Mouse (Mus musculus) B cell, adult 62 days (primary cell): ENCODE data around the gene Cdiptos. TPM values are rescaled to one million over a fixed set of nuclear protein-coding genes. Genes with fewer than 3 reads are reported as not detected.

ENCODE experiments used
- total RNA-seq: library from RNA; stranded (reverse); gene quantifications from 4 replicates; pipeline ENCODE4 v1.2.4, GENCODE M21; 2023

Cdiptos gene
- 0.39 to 2.0 TPM (median 0.92 TPM) in 4 replicates for total RNA-seq

DNA sequence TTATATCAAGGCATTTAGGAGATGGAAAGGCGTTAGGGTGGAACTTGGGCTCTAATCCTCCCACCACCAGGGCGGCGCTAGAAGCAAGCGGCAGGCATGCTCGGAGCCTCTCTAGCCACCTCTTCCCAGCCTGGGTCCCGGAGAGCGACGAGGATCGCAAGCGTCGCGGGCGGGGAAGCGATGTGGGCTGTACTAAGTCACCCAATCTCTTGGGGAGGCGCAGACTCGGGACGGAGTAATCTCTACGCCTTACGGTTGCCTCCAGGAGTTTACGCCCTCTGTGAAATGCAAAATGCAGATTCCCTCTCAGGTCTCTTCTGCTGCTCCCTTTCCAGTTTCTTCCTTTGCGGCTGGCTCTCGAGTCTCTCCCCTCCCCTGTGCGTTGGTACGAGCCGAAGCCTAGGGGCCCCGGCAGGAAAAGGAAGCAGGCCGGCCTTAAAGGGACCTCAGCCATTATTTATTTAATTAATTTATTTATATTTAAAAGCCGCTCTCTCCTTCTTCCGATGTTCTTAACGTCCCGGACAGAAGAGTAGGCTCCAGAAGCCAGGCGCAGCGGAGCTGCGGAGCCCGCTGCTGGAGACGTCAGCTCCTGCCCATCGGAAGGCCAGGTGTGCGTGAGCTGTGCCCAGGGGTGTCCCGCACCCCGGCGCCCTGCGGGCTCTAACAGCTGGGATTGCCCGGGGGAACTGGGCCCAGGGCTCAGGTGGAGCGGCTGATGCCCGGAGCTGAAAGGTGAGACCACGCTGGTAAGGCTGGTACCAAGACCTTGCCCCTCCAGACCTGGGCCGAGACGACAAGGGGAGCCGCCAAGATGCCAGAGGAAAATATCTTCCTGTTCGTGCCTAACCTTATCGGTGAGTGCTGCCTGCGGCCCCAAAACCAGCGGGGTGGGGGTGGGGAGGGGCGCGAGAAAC lies at the start of gene Cdiptos:
Cdiptos (minus strand) TSS at position 149 of the 917 bp plus-strand sequence.

DNA sequence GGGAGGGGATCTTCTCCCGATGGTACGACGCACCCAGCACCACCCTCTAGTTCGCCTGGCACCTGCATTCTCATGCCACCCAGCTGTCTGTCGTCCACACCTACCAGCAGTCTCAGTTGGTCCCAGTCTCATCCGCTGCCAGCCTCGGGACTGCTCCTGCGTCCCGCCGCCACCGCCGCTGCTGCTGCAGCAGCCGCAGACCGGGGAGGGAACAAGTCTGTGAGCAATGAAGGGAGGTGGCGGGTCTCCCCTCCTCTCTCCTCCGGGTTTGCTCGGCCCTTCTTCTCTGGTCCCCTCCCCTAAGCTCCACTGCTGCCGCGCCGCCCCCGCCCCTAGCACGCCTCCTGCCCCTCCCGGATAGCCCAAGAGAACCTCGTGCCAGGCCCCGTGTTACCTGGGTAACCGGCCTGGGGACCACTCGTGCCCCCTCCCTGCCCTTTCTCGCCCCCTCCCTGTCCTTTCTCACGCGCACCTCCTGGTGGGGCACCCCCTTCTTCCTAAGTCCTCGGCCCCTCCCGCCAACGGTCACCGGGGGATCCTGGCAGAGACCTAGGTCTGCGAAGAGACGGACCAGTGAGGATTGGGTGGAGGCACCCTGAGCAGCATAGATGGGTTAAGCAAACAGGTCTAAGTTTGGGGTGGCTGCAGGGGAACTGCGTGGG lies 45.1 kb upstream of the Cdiptos start, which contains the start of the genes Gm42742 and Prrt2:
Gm42742 (minus strand) TSS at position 197 of the 662 bp plus-strand sequence.
Prrt2 (minus strand) TSS at position 311 of the 662 bp plus-strand sequence.

DNA sequence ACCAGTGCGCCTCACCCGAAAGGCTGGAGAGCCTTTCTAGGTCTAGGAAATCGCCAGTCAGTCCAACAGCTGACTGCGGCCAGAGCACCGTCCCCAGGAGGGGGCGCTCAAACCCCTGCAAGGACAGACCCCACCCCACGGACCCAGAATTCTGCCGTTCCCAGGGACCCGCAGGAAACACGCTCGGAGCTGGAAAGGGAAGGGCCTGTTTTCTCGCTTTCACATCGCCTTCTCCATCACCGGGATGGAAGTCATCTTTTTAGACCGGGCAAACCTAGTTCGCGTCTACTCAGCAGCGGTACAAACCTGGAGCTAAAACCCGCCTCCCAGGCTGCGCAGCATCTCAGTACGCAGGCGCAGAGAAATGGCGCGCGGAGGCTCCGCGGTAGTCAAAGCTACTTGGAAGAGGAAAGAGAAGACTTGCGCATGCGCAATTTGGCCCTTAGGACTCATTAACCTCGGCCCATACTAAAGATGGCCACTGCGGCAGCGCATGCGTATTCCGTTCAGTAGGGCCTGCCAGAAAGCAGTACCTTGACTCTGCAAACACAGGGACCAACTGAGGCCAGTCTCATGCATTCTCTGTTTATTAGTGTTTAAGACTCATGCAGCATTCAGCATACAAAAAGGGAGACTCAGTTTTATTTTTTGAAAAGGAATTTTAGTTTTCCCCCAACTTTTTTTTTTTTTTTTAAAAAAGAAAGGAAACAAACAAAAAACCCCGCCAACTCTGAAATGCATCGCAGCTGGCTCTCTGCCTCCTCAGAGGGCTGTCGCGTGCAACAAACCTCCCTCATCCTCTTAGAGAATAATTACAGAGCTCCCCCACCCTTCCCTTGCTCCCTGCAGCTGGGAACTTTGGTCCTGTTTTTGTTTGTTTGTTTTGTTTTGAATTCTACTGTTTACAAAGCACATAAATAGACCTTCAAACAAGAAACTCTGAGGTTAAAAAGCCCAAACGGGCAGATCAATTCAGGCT lies 41.4 kb upstream of the Cdiptos start, which contains the start of gene Pagr1a:
Pagr1a (minus strand) TSS at position 382 of the 979 bp plus-strand sequence.

DNA sequence TGATC lies 40.4 kb upstream of the Cdiptos start, which contains the start of gene Pagr1b:
Pagr1b (minus strand) TSS at position 4 of the 5 bp plus-strand sequence.

DNA sequence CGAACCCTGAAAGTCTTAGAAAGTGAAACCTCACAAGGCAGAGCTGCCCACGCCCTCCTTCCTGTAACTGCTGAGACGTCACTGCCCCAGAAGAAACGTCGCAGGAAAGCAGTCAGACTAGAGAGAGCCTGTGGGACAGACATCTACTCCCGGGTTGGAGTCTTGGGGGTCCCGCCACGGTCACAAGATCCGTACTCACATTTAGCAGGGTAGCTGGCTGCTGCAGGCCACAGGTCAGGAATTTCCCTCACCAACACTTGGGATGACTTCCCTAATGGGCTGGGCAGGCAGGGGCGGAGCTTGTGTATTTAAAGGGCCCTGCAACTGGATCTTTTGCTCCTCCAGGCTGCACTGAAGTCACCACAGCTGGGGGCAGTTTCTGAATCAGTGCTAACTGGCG lies 38.4 kb upstream of the Cdiptos start, which contains the start of gene Mvp:
Mvp (minus strand) TSS at position 302 of the 400 bp plus-strand sequence.

DNA sequence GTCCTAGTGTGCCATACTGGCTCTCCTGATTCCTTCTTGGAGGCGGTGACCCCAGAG lies 177 bp downstream of the Cdiptos start, which contains the start of gene Cdipt:
Cdipt (plus strand) TSS at position 22 of the 57 bp plus-strand sequence.

DNA sequence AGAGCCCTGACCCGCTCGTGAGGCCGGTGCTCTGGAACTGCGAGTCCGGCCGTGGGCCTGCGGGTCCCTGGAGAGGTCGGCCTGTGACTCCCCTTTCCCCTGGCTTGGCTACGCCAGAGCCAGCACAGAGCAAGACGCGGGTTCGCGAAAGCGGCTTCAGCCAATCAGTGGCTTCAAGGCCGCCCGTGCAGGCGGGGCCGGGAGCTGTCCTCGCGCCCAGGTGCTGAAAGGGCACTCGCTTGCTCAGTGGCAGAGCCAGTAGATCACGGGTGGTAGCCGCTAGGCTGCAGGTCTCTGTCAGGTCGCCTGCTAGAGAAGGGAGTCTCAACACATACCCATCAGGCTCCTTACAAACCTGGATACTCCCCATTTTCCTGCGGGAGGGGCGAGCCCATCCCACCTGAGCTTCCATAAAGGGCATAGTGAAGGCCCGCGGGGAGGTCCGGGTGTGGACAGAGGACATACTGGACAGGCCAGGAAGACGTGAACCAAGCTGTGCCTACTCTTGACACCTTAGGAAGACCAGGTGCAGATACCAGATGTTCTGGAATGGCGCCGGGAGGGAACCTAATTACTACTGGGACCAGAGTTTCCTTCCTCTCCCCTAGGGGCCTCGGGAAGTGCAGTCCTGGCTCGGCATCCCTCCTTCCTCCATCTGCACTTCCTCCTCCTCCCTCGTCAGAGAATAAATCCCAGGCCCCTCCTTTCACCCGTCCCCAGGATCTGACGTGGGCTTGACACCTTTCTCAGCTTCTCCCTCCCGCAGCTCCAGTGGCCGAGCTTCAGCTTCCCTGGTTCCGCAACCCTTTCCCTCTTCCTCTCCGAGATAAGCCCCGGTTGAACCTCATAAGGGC lies 25.9 kb downstream of the Cdiptos start, which contains the start of gene Sez6l2:
Sez6l2 (plus strand) TSS at position 771 of the 854 bp plus-strand sequence.

DNA sequence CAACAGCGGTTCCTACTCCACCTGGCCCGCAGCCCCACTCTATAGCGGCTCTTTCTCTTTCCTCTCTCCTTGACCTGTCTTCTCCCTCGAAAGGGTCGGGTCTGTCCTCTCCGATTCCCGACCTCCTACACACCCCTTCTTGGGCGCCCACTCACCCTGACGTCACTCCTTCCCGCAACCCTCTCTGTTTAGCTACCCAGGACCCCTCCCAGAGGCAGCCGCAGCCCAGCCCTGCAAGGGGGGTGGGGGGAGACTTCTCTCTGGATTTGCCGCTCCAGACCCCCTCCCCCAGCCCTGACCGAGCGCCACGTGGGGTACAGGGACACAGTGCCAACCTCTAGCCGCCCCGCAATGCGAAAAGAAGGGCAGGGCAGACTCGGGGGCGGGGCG lies 26.5 kb downstream of the Cdiptos start, which contains the start of gene Asphd1:
Asphd1 (minus strand) TSS at position 180 of the 390 bp plus-strand sequence.

DNA sequence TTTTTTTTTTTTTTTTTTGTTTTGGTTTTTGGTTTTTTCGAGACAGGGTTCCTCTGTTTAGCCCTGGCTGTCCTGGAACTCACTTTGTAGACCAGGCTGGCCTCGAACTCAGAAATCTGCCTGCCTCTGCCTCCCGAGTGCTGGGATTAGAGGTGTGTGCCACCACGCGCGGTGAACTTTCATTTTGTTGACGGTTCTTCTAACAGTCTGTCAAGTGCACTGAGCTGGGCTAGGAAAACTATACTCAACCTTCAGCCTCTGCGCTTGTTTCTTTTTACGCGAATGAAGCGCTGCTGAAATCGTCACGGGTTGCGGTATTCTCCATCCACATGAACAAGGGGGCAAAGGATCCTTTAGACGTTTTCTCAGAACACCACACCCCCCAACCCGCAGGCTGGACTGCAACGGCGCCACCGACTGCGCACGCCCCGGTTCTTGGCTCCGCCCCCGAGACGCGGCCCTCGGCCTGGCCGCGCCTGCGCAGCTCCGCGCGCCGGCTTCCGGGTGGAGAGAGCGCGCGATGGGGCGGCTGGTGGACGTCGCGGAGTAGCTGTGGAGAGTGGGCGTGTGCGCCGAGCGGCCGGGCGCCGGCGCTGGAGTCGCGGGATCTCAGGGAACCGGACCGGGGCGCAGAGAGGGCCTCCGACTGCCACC lies 47.4 kb downstream of the Cdiptos start, which contains the start of gene Kctd13:
Kctd13 (plus strand) TSS at position 496 of the 654 bp plus-strand sequence.

DNA sequence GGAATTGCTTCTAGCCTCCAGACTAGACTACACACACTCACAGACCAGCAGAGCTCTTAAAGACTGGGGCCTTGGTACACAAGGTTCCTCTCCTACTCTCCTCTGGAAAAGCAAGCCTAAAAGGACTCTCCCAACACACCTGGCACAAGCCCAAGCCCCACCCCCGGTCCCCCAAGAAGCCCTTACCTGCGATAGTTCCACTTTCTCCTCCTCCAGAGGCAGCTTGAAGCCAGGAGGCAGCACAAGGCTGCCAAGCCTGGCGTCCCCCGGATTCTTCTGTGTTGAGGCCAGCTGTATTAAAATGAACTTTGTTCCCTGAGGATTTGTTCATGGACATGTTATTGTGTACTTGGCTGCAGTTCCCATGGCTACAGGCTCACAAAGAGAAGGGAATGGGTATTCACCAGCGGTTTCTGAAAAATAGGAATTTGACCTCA lies 53.3 kb downstream of the Cdiptos start, which contains the start of gene Tmem219:
Tmem219 (minus strand) TSS at position 294 of the 437 bp plus-strand sequence.

Other genes starting within 250 kb of the Cdiptos start
- 42.9 to 46.2 TPM (median 43.3 TPM) in 4 replicates for gene Mapk3, start 216.5 kb downstream of the Cdiptos start, total RNA-seq
- 2.3 to 5.6 TPM (median 3.7 TPM) in 4 replicates for gene Gdpd3, start 209.8 kb downstream of the Cdiptos start, total RNA-seq
- gene Ypel3, start 199.1 kb downstream of the Cdiptos start, total RNA-seq: 220 to 232 TPM (median 230 TPM) in 4 replicates
- gene Tbx6, start 194.6 kb downstream of the Cdiptos start, total RNA-seq: 7.8 to 8.8 TPM (median 8.4 TPM) in 4 replicates
- gene Ppp4c, start 183.6 kb downstream of the Cdiptos start, total RNA-seq: 252 to 268 TPM (median 266 TPM) in 4 replicates
- 0.33 TPM in 1 of 4 replicates, not detected in the others for gene Fam57b, start 178.4 kb downstream of the Cdiptos start, total RNA-seq
- gene 4930451I11Rik, start 144.5 kb downstream of the Cdiptos start, total RNA-seq: not detected in 4 replicates
- not detected in 4 replicates for gene Doc2a, start 128.7 kb downstream of the Cdiptos start, total RNA-seq
- gene Hirip3, start 114.1 kb downstream of the Cdiptos start, total RNA-seq: 20.9 to 32.3 TPM (median 26.0 TPM) in 4 replicates
- gene Ino80e, start 113.7 kb downstream of the Cdiptos start, total RNA-seq: 78.5 to 88.5 TPM (median 82.9 TPM) in 4 replicates
- gene Taok2, start 91.4 kb downstream of the Cdiptos start, total RNA-seq: 79.8 to 90.3 TPM (median 84.2 TPM) in 4 replicates
- gene Tmem219, start 53.2 kb downstream of the Cdiptos start, total RNA-seq: 37.9 to 43.4 TPM (median 42.2 TPM) in 4 replicates
- gene Kctd13, start 47.2 kb downstream of the Cdiptos start, total RNA-seq: 39.8 to 42.9 TPM (median 41.8 TPM) in 4 replicates
- gene Asphd1, start 26.5 kb downstream of the Cdiptos start, total RNA-seq: not detected in 4 replicates
- 4.0 to 6.6 TPM (median 5.4 TPM) in 4 replicates for gene Sez6l2, start 25.5 kb downstream of the Cdiptos start, total RNA-seq
- 62.8 to 64.5 TPM (median 64.2 TPM) in 4 replicates for gene Cdipt, start 184 bp downstream of the Cdiptos start, total RNA-seq
- 40.5 to 49.3 TPM (median 44.5 TPM) in 4 replicates for gene Mvp, start 38.5 kb upstream of the Cdiptos start, total RNA-seq
- gene Pagr1b, start 40.4 kb upstream of the Cdiptos start, total RNA-seq: 3.2 to 10.6 TPM (median 8.7 TPM) in 3 of 4 replicates, not detected in the other
- 10.5 to 44.7 TPM (median 14.2 TPM) in 4 replicates for gene Pagr1a, start 41.3 kb upstream of the Cdiptos start, total RNA-seq
- 7.4 to 42.0 TPM (median 30.9 TPM) in 4 replicates for gene Gm42742, start 45.0 kb upstream of the Cdiptos start, total RNA-seq
- 1.4 to 2.1 TPM (median 1.8 TPM) in 3 of 4 replicates, not detected in the other for gene Prrt2, start 45.1 kb upstream of the Cdiptos start, total RNA-seq
- gene Maz, start 50.9 kb upstream of the Cdiptos start, total RNA-seq: 210 to 225 TPM (median 222 TPM) in 4 replicates
- gene Kif22, start 66.4 kb upstream of the Cdiptos start, total RNA-seq: 1.3 to 3.1 TPM (median 2.1 TPM) in 4 replicates
- gene Zg16, start 111.2 kb upstream of the Cdiptos start, total RNA-seq: 0.98 to 4.6 TPM (median 1.9 TPM) in 3 of 4 replicates, not detected in the other
- gene AI467606, start 115.3 kb upstream of the Cdiptos start, total RNA-seq: 51.6 to 60.7 TPM (median 59.8 TPM) in 4 replicates
- 0.37 TPM in 1 of 4 replicates, not detected in the others for gene Qprt, start 146.1 kb upstream of the Cdiptos start, total RNA-seq
- 5.3 to 6.6 TPM (median 5.9 TPM) in 4 replicates for gene Spn, start 161.7 kb upstream of the Cdiptos start, total RNA-seq
- gene Cd2bp2, start 220.0 kb upstream of the Cdiptos start, total RNA-seq: 69.5 to 80.2 TPM (median 75.6 TPM) in 4 replicates
- 49.9 to 72.7 TPM (median 65.7 TPM) in 4 replicates for gene Tbc1d10b, start 232.4 kb upstream of the Cdiptos start, total RNA-seq
- gene Mylpf, start 232.8 kb upstream of the Cdiptos start, total RNA-seq: 4.1 to 8.2 TPM (median 5.3 TPM) in 4 replicates